Mouse (Mus musculus): ENCODE measurements at regions not wholly inside any gene's neighbourhood (a gene's known extent, or its start where the extent isn't known, plus 50 kb on each side); places are given as distances from the start of the nearest gene placed in this dataset.

- peak in 1 of 2 experiments; percentile 2 for DNase-seq (ENCODE audit: low spot score in 2 of 2)
Measured at GRCm38 (mm10) chrX:132452986-132453385, 1235.8 kb downstream of the Pcdh19 start.
